Mouse (Mus musculus) heart, embryonic 11.5 days (tissue): ENCODE results near the gene Arhgdia. TPM values are rescaled to one million over a fixed set of nuclear protein-coding genes. Genes with fewer than 3 reads are reported as not detected.

Source experiments
- ATAC-seq: fragments of 200-750 bp; cut with Nextera tagmentation; replicated peaks from 2 replicates; pipeline ENCODE4 v1.8.0; 2017; ENCODE audit warnings: moderate library complexity; ENCODE audit not compliant: insufficient number of reproducible peaks, low FRiP score, low TSS enrichment
- H3K27ac ChIP-seq: fragments of 300-500 bp; sonication (generic); 2 replicates; pipeline ENCODE4 v1.5.1; 2014; ENCODE audit warnings: mild to moderate bottlenecking, low read depth, low read length
- H3K27me3 ChIP-seq: fragments of 300-500 bp; sonication (generic); 2 replicates; pipeline ENCODE4 v1.6.1; 2014; ENCODE audit warnings: mild to moderate bottlenecking, low read length, mixed read lengths; ENCODE audit not compliant: control insufficient read depth, insufficient read depth
- H3K36me3 ChIP-seq: fragments of 300-500 bp; sonication (generic); 2 replicates; pipeline ENCODE4 v1.6.1; 2014; ENCODE audit warnings: mild to moderate bottlenecking, low read length, moderate library complexity, mixed read lengths; ENCODE audit not compliant: control insufficient read depth, insufficient read depth
- H3K4me1 ChIP-seq: fragments of 300-500 bp; sonication (generic); 2 replicates; pipeline ENCODE4 v1.6.1; 2014; ENCODE audit warnings: low read length; ENCODE audit not compliant: control insufficient read depth, insufficient read depth
- H3K4me2 ChIP-seq: fragments of 300-500 bp; sonication (generic); 2 replicates; pipeline ENCODE4 v1.6.1; 2014; ENCODE audit warnings: mild to moderate bottlenecking, moderate library complexity
- H3K4me3 ChIP-seq: fragments of 300-500 bp; sonication (generic); 2 replicates; pipeline ENCODE4 v1.5.1; 2014; ENCODE audit warnings: low read depth, low read length
- H3K9ac ChIP-seq: fragments of 300-500 bp; sonication (generic); 2 replicates; pipeline ENCODE4 v1.6.1; 2014; ENCODE audit warnings: mild to moderate bottlenecking, low read depth, low read length, moderate library complexity
- H3K9me3 ChIP-seq: fragments of 300-500 bp; sonication (generic); replicated peaks from 2 replicates; pipeline ENCODE4 v1.6.1; 2016; ENCODE audit warnings: low read length; ENCODE audit not compliant: control insufficient read depth
- WGBS: fragments of 180-500 bp; shearing (Covaris S2); extraction: QIAGEN DNeasy Blood & Tissue Kit; methylation state at CpG from one replicate; pipeline ENCODE4 v1.1.7; 2014; ENCODE audit not compliant: insufficient replicate concordance; 5-methylcytosine and 5-hydroxymethylcytosine counted together
- microRNA-seq: library from miRNA; unstranded; fragments of <30 nt; microRNA quantifications from one replicate; pipeline ENCODE4, GENCODE M21; 2016; ENCODE audit warnings: borderline number of aligned reads
- polyA plus RNA-seq: library from polyadenylated mRNA; unstranded; fragments of >200 nt; fragmentation: Nextera tagmentation; extraction: Ambion mirVana; gene quantifications from 2 replicates; pipeline ENCODE4 v1.2.1, GENCODE M21; 2014

The Arhgdia gene
- polyA plus RNA-seq, 1 experiment from 2014 or later, result 468 TPM

DNA sequence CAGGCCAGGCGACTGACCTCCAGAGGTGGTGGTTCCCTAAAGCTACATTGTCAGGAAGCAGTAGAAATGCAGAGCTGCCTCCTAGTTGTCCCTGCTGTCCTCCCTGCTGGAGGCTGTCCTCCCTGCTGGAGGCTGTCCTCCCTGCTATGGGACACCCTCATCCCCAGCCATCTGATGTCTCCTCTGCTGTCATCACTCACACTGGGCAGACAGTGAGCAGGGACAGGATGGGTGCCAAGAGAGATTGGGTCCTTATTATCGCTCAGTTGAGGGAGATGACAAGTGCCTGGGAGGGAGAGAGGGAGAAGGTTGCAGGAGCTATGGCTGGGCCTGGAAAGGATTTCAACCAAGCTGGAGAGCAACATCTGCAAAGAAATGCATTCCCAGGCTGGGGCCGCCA lies 46.3 kb downstream of the Arhgdia start:
- Histone ChIP-seq H3K9ac (no peak overlapping the region), H3K4me2 (no peak overlapping the region), H3K4me3 (no peak overlapping the region), H3K4me1 (peaks cover 20% of the 10 kb centered on the region), H3K36me3 (no peaks in the 10 kb centered on the region), H3K9me3 (no peaks in the 10 kb centered on the region), H3K27me3 (peaks cover 46% of the 10 kb centered on the region), H3K27ac (no peak overlapping the region)
- ATAC-seq, result no peak
- WGBS, result 45% methylated on average over 3 of the region's 3 CpGs

- peaks cover 57% of the 10 kb centered on the region for H3K27me3 ChIP-seq
Observed at GRCm38 (mm10) chr11:120534093-120534492, 47.3 kb downstream of the Arhgdia start.

DNA sequence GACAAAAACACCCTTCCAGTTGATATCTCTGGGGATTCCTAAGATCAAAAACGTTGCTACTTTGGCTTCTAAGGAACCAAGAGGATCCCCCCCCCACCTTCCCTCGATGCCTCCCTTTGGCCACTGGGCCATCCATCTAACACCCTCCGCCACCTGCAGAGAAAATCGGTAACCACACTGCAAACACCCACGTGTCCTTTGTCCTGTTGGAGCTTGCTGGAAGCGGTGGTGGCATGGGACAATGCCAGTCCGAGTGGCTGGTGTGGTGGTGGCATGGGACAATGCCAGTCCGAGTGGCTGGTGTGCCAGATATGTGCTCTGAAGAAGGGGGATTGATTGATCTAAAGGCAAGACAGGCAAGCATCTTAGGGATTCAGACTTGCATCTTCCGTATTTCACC lies 49.8 kb downstream of the Arhgdia start:
- H3K27me3 ChIP-seq, result peaks cover 75% of the 10 kb centered on the region
- H3K4me2 ChIP-seq, result no peak overlapping the region
- 0 out of 2 replicates have a peak, but pooled peaks cover 6% of the 10 kb centered on the region for H3K4me1 ChIP-seq
- no peak overlapping the region for H3K9ac ChIP-seq
- no peak overlapping the region for H3K4me3 ChIP-seq
- no peaks in the 10 kb centered on the region for H3K36me3 ChIP-seq
- H3K27ac ChIP-seq, result no peak overlapping the region
- H3K9me3 ChIP-seq, result no peaks in the 10 kb centered on the region
- ATAC-seq, result no peak
- 29% methylated on average over 9 of the region's 9 CpGs for WGBS

More at GRCm38 (mm10) chr11:120534093-120534492, 47.3 kb downstream of the Arhgdia start:
- Histone ChIP-seq H3K9ac (no peak overlapping the region), H3K27ac (no peak overlapping the region), H3K4me3 (no peak overlapping the region), H3K4me1 (peaks cover 13% of the 10 kb centered on the region), H3K4me2 (no peak overlapping the region), H3K9me3 (no peaks in the 10 kb centered on the region), H3K36me3 (no peaks in the 10 kb centered on the region)
- 76% methylated on average over 8 of the region's 8 CpGs for WGBS
- ATAC-seq, result no peak

- H3K9me3 ChIP-seq, result no peaks in the 10 kb centered on the region
- 0 out of 2 replicates have a peak, but pooled peaks cover 6% of the 10 kb centered on the region for H3K4me1 ChIP-seq
- H3K36me3 ChIP-seq, result no peaks in the 10 kb centered on the region
- peak within 1 kb of the TSS; percentile 70 for H3K4me2 ChIP-seq
- peak within 1 kb of the TSS; percentile 59 for H3K9ac ChIP-seq
- 7% methylated on average over 58 of the region's 62 CpGs for WGBS
- H3K4me3 ChIP-seq, result peak within 1 kb of the TSS; percentile 42
- H3K27ac ChIP-seq, result no peak within 1 kb of the TSS; the same call in 1 of the 2 replicates
- peaks cover 75% of the 10 kb centered on the region for H3K27me3 ChIP-seq
- peak; percentile 23; the same call in 1 of the 2 replicates for ATAC-seq
Observed at GRCm38 (mm10) chr11:120530085-120530964, 51.1 kb downstream of the Arhgdia start, which contains the start of gene Gcgr. TSS of gene Gcgr (plus strand) at chr11:120530699.

GRCm38 (mm10) chr11:120528903-120529302 lies 52.5 kb downstream of the Arhgdia start:
- Histone ChIP-seq H3K4me3 (no peak overlapping the region), H3K9ac (no peak overlapping the region), H3K9me3 (peaks cover 3% of the 10 kb centered on the region; the same call in 1 of the 2 replicates), H3K36me3 (no peaks in the 10 kb centered on the region), H3K4me1 (0 out of 2 replicates have a peak, but pooled peaks cover 6% of the 10 kb centered on the region), H3K27ac (no peak overlapping the region), H3K27me3 (peaks cover 63% of the 10 kb centered on the region), H3K4me2 (no peak overlapping the region; the same call in 1 of the 2 replicates)
- 36% methylated on average over 4 of the region's 4 CpGs for WGBS
- ATAC-seq, result no peak

Small RNA genes within 50 kb of the gene (microRNA-seq; reads per million reads assigned to microRNA genes)
- 0.61 reads per million for gene Mir6936

Other genes with a start within 250 kb of the Arhgdia start
- gene Actg1, start 233.1 kb downstream of the Arhgdia start, polyA plus RNA-seq, result 1,448 and 1,508 TPM in 2 replicates
- 0.57 TPM in 1 of 2 replicates, not detected in the other for gene Fscn2, start 220.1 kb downstream of the Arhgdia start, polyA plus RNA-seq
- gene Faap100, start 202.9 kb downstream of the Arhgdia start, polyA plus RNA-seq, result 24.2 and 29.6 TPM in 2 replicates
- 31.0 and 36.7 TPM in 2 replicates for gene Nploc4, start 143.9 kb downstream of the Arhgdia start, polyA plus RNA-seq
- not detected in 2 replicates for gene Tspan10, start 139.0 kb downstream of the Arhgdia start, polyA plus RNA-seq
- gene Pde6g, start 128.1 kb downstream of the Arhgdia start, polyA plus RNA-seq, result 0.24 TPM in 1 of 2 replicates, not detected in the other
- gene Oxld1, start 123.6 kb downstream of the Arhgdia start, polyA plus RNA-seq, result 16.9 and 19.6 TPM in 2 replicates
- 21.3 and 27.5 TPM in 2 replicates for gene Ccdc137, start 123.5 kb downstream of the Arhgdia start, polyA plus RNA-seq
- gene Arl16, start 114.0 kb downstream of the Arhgdia start, polyA plus RNA-seq, result 43.6 and 48.4 TPM in 2 replicates
- 222 and 232 TPM in 2 replicates for gene Mrpl12, start 97.0 kb downstream of the Arhgdia start, polyA plus RNA-seq
- 44.2 and 48.3 TPM in 2 replicates for gene Slc25a10, start 89.8 kb downstream of the Arhgdia start, polyA plus RNA-seq
- 1.5 and 1.8 TPM in 2 replicates for gene Gcgr, start 50.9 kb downstream of the Arhgdia start, polyA plus RNA-seq
- 157 and 168 TPM in 2 replicates for gene Mcrip1, start 31.9 kb downstream of the Arhgdia start, polyA plus RNA-seq
- not detected in 2 replicates for gene Ppp1r27, start 30.5 kb downstream of the Arhgdia start, polyA plus RNA-seq
- 506 and 569 TPM in 2 replicates for gene P4hb, start 8.4 kb downstream of the Arhgdia start, polyA plus RNA-seq
- gene Alyref, start 16.7 kb upstream of the Arhgdia start, polyA plus RNA-seq, result 333 and 334 TPM in 2 replicates
- 200 and 201 TPM in 2 replicates for gene Anapc11, start 16.8 kb upstream of the Arhgdia start, polyA plus RNA-seq
- 8.8 and 9.1 TPM in 2 replicates for gene Npb, start 26.9 kb upstream of the Arhgdia start, polyA plus RNA-seq
- 79.2 and 79.9 TPM in 2 replicates for gene Pcyt2, start 36.3 kb upstream of the Arhgdia start, polyA plus RNA-seq
- gene Sirt7, start 43.6 kb upstream of the Arhgdia start, polyA plus RNA-seq, result 18.8 and 22.5 TPM in 2 replicates
- gene Mafg, start 52.0 kb upstream of the Arhgdia start, polyA plus RNA-seq, result 19.4 and 20.2 TPM in 2 replicates
- gene Pycr1, start 62.1 kb upstream of the Arhgdia start, polyA plus RNA-seq, result 22.8 and 24.9 TPM in 2 replicates
- gene Myadml2, start 66.5 kb upstream of the Arhgdia start, polyA plus RNA-seq, result 8.1 and 12.3 TPM in 2 replicates
- 1.4 and 1.5 TPM in 2 replicates for gene Notum, start 79.6 kb upstream of the Arhgdia start, polyA plus RNA-seq
- gene Aspscr1, start 91.3 kb upstream of the Arhgdia start, polyA plus RNA-seq, result 93.9 and 103 TPM in 2 replicates
- 114 and 129 TPM in 2 replicates for gene Cenpx, start 132.1 kb upstream of the Arhgdia start, polyA plus RNA-seq
- 21.8 and 23.2 TPM in 2 replicates for gene Lrrc45, start 132.3 kb upstream of the Arhgdia start, polyA plus RNA-seq
- gene Rac3, start 139.8 kb upstream of the Arhgdia start, polyA plus RNA-seq, result 1.7 and 3.0 TPM in 2 replicates
- gene Dcxr, start 145.7 kb upstream of the Arhgdia start, polyA plus RNA-seq, result 5.1 and 6.6 TPM in 2 replicates
- 0.36 and 1.0 TPM in 2 replicates for gene Cbr2, start 150.5 kb upstream of the Arhgdia start, polyA plus RNA-seq
- gene Hmga1b, start 181.2 kb upstream of the Arhgdia start, polyA plus RNA-seq, result 4.5 and 5.8 TPM in 2 replicates
- 15.0 and 16.5 TPM in 2 replicates for gene Rfng, start 202.6 kb upstream of the Arhgdia start, polyA plus RNA-seq
- gene Gps1, start 202.6 kb upstream of the Arhgdia start, polyA plus RNA-seq, result 166 and 179 TPM in 2 replicates
- gene Dus1l, start 214.8 kb upstream of the Arhgdia start, polyA plus RNA-seq, result 50.0 and 59.9 TPM in 2 replicates
- gene Fasn, start 242.9 kb upstream of the Arhgdia start, polyA plus RNA-seq, result 33.9 and 42.6 TPM in 2 replicates